Mouse (Mus musculus) neural tube, embryonic 10.5 days (tissue): Measurements from ENCODE around the gene Lrr1.
"Not testable (repeated sequence)": the region's sequence is repeated elsewhere in the genome, so short reads cannot be mapped to it uniquely, and the experiment has no call there.

Source experiments
- DNase-seq: peaks from one replicate; pipeline ENCODE4 v3.0.0-alpha.2; 2017; ENCODE audit warnings: low spot score; ENCODE audit errors: extremely low spot score

Gene Lrr1

DNA sequence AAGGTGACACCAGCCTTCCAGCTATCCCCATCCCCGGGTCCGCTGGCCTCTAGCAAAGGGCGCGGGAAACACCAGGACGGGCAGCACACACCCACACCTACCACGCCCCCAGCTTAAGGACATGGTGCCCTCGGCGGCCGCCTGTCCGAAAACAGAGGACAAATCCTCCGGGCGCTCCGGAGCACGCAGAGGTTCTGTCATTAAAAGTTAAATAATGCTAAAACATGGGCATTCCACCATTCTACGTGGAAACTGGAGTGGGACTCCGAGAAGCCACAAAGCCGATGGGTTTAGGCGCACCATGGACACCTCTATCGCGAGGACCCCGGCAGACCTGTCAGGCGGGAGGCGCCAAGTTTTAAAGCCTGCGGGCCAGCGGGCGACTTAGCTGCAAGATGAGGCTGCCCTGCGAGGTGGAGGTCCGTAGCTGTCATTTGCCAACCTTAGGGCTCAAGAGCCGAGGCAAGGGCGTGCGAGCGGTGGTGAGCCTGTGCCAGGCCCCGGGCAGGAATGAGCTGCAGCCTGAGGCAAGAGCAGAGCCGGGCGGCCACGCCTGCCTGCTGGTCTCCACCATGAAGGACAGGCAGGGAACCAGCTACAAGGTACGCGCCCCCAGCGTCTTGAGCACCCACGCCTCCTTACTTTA lies at the start of gene Lrr1:
Gene Lrr1, plus strand, starts transcription at position 354 of the 646 bp plus-strand sequence.
- DNase-seq, result peak; percentile 91

DNA sequence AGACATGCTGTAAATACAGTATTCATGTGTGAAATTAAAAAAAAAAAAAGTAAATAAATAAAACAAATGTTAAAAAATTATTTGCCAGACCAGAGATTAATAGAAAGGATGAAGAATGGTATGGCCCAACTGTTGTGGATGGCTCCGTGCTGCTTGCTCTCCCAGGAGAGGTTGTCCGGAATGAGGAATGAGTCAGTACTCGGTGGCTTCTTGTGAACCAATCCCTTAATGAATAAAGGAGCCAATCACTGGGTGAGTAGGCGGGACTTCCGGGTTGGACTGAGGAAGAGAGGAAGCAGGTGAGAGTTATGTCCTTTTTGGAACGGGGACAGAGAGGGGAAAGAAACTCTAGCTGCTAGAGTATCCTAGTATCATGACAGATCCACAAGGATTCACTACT lies 48.7 kb upstream of the Lrr1 start:
- no peak for DNase-seq

DNA sequence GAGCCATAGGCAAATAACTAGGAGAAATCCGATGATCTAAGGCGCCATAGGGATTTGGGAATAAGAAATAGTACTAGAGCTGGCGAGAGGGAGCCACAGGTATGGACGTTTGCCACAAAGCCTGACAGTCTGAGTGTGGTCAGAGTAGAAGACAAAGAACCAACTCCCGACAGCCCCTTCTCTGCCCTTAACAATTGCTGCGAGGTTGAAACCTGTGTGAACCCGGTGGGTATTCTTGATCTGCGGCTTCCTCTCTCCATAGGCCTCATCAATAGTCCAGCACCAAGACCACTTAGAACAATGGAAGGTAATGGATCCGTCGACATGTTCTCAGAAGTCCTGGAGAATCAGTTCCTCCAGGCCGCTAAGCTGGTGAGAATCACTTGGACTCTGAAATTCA lies 45.8 kb upstream of the Lrr1 start:
- no peak for DNase-seq

DNA sequence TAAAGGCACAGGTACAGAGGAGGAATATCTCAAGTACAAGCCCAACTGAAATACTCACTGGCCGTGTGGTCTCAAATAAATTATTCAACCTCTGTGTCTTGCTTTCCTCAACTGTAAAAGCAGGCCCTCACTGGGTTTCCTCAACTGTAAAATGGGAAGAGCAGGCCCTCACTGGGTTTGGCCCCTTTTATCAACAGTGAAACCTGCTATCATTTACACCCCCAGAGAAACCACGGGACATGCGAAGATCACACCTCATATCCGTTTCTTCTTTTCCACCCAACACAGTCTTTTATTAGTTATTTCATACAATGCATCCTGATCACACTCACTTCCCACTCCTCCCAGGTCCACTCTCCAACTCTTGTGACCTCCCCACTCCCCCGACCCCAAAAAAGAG lies 43.5 kb upstream of the Lrr1 start:
- no peak for DNase-seq

GRCm38 (mm10) chr12:69127170-69127569 lies 41.4 kb upstream of the Lrr1 start:
- DNase-seq, result no peak

DNA sequence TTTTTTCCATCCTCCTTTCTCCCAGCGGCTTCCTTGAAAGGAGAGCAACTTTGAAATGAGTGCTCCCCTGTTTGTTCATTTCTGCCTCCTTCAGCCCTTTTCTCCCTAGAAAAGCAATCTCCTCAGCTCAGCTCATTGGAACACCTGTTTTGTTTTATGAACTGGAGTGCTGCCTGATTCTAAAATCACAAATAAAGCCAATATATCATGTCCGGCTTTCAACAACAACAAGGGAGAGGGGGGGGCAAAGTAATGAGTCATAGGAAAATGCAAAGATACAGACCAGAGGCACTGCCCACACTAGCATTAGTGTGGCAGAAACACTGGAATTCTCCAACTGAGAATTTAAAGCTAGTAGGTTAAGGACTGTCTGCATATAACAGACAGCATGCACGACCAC lies 41.0 kb upstream of the Lrr1 start:
- DNase-seq, result no peak

DNA sequence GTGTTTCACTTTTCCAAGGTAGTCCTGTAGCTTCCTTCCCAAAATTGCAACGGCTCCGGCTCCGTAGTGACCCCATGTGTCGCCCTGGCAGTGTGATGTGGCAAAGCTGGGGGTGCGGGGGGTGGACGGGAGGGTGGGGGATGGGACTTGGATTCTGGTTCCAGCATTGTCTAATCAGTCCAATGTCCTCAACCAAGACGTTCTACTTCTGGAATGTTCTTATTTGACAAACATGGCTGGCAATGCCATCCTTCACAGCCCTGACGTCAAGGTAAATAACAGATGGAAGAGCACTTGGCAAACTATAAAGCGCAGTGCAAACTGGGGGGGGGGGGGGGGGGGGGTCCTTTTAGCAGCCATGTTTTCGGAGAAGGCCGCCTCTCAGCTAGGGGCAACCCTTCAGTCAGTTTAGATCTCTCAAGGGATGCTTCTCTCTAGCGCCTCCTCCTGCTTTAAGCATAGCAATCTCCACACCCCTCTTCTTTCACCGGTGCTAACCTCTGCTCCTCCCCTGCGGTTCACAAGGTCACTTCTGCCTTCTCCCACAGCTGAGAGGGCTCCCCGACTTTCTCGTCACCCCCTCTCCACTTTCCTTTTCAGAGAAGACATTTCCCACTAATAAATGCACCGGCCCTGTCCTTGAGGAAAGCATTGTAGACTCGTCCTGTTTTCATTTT lies 38.8 kb upstream of the Lrr1 start:
- DNase-seq, result no peak

DNA sequence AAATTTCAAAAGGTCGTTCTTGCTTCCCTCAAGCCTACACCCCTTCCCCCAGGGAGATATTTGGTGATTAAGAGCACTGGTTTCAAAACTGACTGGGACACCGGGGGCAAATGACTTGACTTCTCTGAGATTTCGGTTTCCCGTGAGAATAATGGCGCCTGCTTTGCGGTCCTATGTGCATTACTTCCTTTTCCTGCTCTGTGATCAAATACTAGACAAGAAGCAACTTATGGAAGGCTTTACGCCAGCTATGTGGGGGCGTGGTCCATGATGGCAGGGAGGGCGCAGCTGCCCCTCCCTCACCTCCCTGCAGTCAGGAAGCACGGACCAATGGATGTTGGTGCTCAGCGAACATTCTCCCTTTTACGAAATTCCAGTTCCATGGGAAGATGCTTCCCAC lies 38.1 kb upstream of the Lrr1 start:
- DNase-seq, result no peak

DNA sequence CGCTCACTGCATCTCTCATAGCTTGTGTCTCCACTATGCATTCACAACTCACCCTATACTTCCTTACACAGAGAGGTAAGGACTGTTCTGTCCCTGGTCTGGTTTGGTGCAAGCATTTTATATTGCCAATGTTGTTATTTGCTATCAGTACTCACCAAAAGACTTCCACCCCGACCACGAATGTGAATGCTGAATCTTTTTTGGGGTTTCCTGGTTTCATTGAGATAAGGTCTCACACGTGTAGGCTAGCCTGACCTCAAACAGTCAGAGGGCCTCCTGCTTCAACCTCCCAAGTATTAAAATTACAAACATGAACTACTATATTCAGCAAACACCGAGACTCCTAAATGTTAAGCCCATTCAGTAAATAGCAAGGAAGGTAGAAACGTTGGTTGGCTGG lies 37.3 kb upstream of the Lrr1 start:
- DNase-seq, result no peak

GRCm38 (mm10) chr12:69131981-69132380 lies 36.6 kb upstream of the Lrr1 start:
- DNase-seq, result peak; percentile 30

DNA sequence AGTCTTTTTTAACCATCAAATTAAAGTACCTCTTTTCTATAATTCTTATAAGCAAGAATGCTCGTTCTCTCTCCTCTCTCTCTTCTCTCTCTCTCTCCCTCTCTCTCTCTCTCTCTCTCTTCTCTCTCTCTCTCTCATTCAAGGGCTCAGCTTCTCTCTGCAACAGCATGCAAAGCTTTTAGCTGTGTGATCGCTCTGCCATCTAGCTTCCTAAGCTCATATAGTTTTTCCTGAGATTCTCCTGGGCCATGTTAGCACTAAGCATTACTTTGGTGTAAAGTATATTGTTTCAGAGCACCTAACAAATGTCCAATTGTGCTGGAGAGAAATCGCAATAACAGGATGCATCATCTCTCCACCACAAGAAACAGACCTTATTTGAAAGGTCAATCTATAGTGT lies 29.4 kb upstream of the Lrr1 start:
- no peak for DNase-seq

DNA sequence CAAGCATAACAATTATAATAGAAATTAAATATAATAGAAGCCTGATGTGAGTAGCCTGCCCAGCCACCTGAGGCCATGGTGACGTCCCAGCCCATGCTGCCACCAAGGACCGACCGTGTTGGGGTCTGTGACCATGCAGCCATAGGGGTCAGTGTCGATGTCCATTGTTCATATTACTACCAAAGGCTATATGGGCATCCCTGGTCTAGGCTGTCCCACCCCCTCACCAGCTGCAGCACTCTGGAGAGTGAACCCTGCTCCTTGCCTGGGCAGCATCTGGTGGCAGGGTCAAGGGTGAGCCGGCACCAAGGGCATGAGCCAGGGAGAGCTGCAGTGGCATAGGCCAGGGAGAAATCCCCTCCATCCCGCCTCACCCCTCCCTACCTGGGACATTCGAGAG lies 28.8 kb upstream of the Lrr1 start:
- DNase-seq, result no peak

DNA sequence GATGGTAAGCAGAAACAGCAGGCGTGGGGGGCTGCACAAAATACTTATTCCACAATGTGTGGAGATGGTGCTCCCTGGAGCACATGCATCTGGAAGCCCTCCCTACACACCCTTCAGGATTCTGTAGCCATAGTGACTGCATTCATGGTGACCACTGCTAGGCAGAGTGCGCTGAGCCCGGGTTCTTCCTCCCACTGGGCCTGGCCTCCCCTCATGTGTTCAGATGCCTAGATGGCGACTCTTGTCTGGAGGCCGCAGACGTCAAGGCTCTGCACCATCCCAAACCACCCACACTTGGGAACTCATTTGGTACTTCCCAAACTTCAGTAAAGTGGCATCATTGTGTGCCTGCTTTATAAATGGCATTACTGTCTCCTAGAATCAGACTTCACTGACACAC lies 25.2 kb upstream of the Lrr1 start:
- DNase-seq, result no peak

- DNase-seq, result no peak
These were observed 21.4 kb upstream of the Lrr1 start for GRCm38 (mm10) chr12:69147166-69147735.

- DNase-seq, result no peak
These were observed 18.6 kb upstream of the Lrr1 start for GRCm38 (mm10) chr12:69150049-69150448.

- DNase-seq, result no peak
These were observed 12.7 kb upstream of the Lrr1 start for GRCm38 (mm10) chr12:69155923-69156322.

GRCm38 (mm10) chr12:69156436-69156835 lies 12.2 kb upstream of the Lrr1 start:
- DNase-seq, result no peak

- DNase-seq, result no peak
These were observed 11.5 kb upstream of the Lrr1 start for GRCm38 (mm10) chr12:69157107-69157506.

GRCm38 (mm10) chr12:69158366-69158764 lies 10.2 kb upstream of the Lrr1 start:
- DNase-seq, result no peak

GRCm38 (mm10) chr12:69158765-69159577 lies 9.6 kb upstream of the Lrr1 start, which contains the start of gene Rps29:
Gene Rps29, minus strand, starts transcription at chr12:69159186.
- DNase-seq, result peak; percentile 99

- DNase-seq, result no peak
These were observed 9.1 kb upstream of the Lrr1 start for GRCm38 (mm10) chr12:69159578-69159940.

- not testable (repeated sequence) for DNase-seq
These were observed 7.9 kb upstream of the Lrr1 start for GRCm38 (mm10) chr12:69160677-69161076.
